Mouse (Mus musculus): ENCODE measurements at regions not wholly inside any gene's neighbourhood (a gene's known extent, or its start where the extent isn't known, plus 50 kb on each side); places are given as distances from the start of the nearest gene placed in this dataset.

- H3K4me2 ChIP-seq (replicated peaks), result no peak overlapping the region
- WGBS, result 78% methylated on average over 2 of the region's 2 CpGs
- no peaks in the 10 kb centered on the region for H3K9me3 ChIP-seq
These were observed 171.2 kb upstream of the Sptlc3 start for GRCm38 (mm10) chr2:139322509-139322908.

GRCm38 (mm10) chr2:139325501-139325900 is 168.2 kb upstream of the Sptlc3 start:
- Histone ChIP-seq H3K9ac (replicated peaks) (no peak overlapping the region), H3K4me1 (no peaks in the 10 kb centered on the region), H3K27me3 (no peaks in the 10 kb centered on the region), H3K36me3 (no peaks in the 10 kb centered on the region), H3K9me3 (no peaks in the 10 kb centered on the region), H3K4me2 (replicated peaks) (no peak overlapping the region), H3K4me3 (no peak overlapping the region), H3K27ac (replicated peaks) (no peak overlapping the region)
- WGBS, result 74% methylated on average over 3 of the region's 3 CpGs
- ATAC-seq (ENCODE audit: low FRiP score, low read depth), result no peak

More at GRCm38 (mm10) chr2:139322509-139322908, 171.2 kb upstream of the Sptlc3 start:
- Histone ChIP-seq H3K36me3 (no peaks in the 10 kb centered on the region), H3K4me3 (no peak overlapping the region), H3K27me3 (no peaks in the 10 kb centered on the region), H3K4me1 (no peaks in the 10 kb centered on the region), H3K27ac (replicated peaks) (no peak overlapping the region), H3K9ac (replicated peaks) (no peak overlapping the region)
- ATAC-seq (ENCODE audit: low FRiP score, low read depth), result no peak

- Histone ChIP-seq H3K4me3 (no peak overlapping the region), H3K36me3 (no peaks in the 10 kb centered on the region), H3K27me3 (no peaks in the 10 kb centered on the region), H3K4me2 (replicated peaks) (no peak overlapping the region), H3K9ac (replicated peaks) (no peak overlapping the region), H3K27ac (replicated peaks) (no peak overlapping the region), H3K4me1 (0 out of 2 replicates have a peak, but pooled peaks cover 4% of the 10 kb centered on the region), H3K9me3 (no peaks in the 10 kb centered on the region)
- 53% methylated on average over 1 of the region's 1 CpGs for WGBS
- ATAC-seq (ENCODE audit: low FRiP score, low read depth), result no peak
These were observed 159.0 kb upstream of the Sptlc3 start for GRCm38 (mm10) chr2:139334681-139335080.

DNA sequence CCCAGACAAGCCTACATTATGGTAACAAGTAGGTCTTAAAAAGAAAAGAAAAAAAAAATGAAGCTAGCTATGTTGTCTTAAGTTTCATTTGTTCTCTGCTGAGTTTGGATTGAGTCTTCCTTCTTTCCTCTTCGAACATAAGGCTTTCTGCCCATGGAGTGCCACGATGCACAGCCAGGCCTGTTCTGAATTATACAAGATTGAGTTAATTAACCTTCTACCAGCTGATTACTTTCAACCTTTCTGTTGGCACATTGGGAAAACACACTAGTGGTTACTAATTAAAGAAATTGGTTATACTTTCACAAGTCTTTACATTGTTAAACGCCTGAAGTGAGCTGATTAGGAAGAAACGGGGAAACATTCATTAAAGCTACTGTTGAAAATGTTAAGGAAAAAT is 155.5 kb upstream of the Sptlc3 start:
- H3K36me3 ChIP-seq, result no peaks in the 10 kb centered on the region
- no peak for ATAC-seq (ENCODE audit: low FRiP score, low read depth)
- WGBS, result 83% methylated on average over 4 of the region's 4 CpGs

DNA sequence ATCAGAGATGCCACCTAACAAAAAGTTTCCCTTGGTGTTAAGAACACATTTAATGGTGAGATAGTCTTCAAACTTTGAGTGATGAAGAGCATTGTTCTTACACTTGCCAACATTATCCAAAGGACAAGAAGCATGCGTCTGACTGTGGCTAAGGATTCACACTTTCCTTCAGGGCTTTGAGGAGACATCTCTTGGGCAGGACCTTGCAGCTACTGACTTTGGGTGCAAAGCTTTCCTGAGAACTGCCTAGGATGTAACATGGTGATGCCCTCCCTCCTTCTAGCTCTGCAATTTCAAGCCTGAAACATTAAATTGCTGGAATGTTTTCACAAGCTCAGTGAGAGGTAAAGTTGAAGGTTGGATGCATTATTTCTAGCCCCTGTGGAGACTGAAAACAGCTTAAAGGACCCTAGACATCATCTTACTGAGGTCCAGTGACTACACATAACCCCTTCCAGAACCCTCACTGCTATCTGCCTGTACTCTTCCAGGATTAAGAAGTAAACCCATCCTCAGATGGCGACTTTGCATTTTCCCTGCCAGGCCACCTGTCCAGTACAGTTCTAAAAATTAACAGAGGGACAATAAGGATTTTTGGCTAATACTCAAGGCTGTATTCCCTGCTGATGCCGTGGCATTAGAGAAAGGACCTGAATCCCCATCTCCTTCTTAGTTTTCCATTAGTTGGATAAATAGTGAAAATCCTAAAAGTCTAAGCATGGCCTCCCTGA is 137.3 kb upstream of the Sptlc3 start:
- no peaks in the 10 kb centered on the region for H3K36me3 ChIP-seq
- no peaks in the 10 kb centered on the region for H3K9me3 ChIP-seq
- no peak overlapping the region for H3K27ac ChIP-seq (replicated peaks)
- no peak overlapping the region for H3K4me3 ChIP-seq
- H3K27me3 ChIP-seq, result no peaks in the 10 kb centered on the region
- H3K9ac ChIP-seq (replicated peaks), result no peak overlapping the region
- ATAC-seq (ENCODE audit: low FRiP score, low read depth), result no peak
- no peak overlapping the region for H3K4me2 ChIP-seq (replicated peaks)
- WGBS, result 89% methylated on average over 3 of the region's 3 CpGs
- no peaks in the 10 kb centered on the region for H3K4me1 ChIP-seq

More for the DNA sequence above, 155.5 kb upstream of the Sptlc3 start:
- H3K4me1 ChIP-seq, result 0 out of 2 replicates have a peak, but pooled peaks cover 4% of the 10 kb centered on the region
- H3K4me3 ChIP-seq, result no peak overlapping the region
- no peak overlapping the region for H3K9ac ChIP-seq (replicated peaks)
- H3K9me3 ChIP-seq, result no peaks in the 10 kb centered on the region
- no peak overlapping the region for H3K27ac ChIP-seq (replicated peaks)
- no peak overlapping the region for H3K4me2 ChIP-seq (replicated peaks)
- H3K27me3 ChIP-seq, result no peaks in the 10 kb centered on the region

DNA sequence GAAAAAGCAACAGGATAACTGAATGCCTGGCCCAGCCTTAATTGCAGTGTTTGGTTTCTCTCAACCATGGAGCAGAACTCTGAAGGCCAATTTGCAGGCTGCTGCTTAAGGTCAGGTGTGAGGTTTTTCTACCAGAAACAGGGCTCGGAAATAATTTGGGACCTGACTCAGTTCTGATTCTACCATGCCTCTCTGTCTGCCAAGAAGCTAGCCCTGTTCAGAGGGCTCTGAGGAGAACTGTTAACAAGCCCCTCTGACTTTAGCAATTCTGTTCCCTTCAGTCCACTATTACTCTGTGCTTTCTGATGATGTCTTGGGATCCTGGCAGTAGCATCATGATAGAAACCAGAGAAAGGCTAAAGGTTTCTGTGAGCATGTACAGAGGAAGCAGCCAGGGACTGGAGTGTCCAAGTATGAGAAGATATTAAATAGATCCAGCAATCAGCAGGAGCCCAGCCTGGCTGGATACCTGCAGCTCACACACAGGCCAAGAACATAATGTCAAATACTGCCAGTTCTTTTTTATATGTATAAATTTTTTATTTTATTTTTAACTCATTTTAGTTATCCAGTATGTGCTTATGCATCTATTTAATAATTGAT is 131.4 kb upstream of the Sptlc3 start:
- Histone ChIP-seq H3K4me3 (no peak overlapping the region), H3K4me1 (no peaks in the 10 kb centered on the region), H3K36me3 (no peaks in the 10 kb centered on the region), H3K9me3 (no peaks in the 10 kb centered on the region), H3K9ac (replicated peaks) (no peak overlapping the region), H3K4me2 (replicated peaks) (no peak overlapping the region), H3K27me3 (no peaks in the 10 kb centered on the region), H3K27ac (replicated peaks) (no peak overlapping the region)
- 95% methylated on average over 1 of the region's 1 CpGs for WGBS
- no peak for ATAC-seq (ENCODE audit: low FRiP score, low read depth)

- Histone ChIP-seq H3K36me3 (no peaks in the 10 kb centered on the region), H3K4me2 (replicated peaks) (no peak overlapping the region), H3K9me3 (no peaks in the 10 kb centered on the region), H3K4me1 (no peaks in the 10 kb centered on the region), H3K4me3 (no peak overlapping the region), H3K27ac (replicated peaks) (no peak overlapping the region), H3K27me3 (no peaks in the 10 kb centered on the region), H3K9ac (replicated peaks) (no peak overlapping the region)
- WGBS, result 53% methylated on average over 1 of the region's 1 CpGs
- no peak for ATAC-seq (ENCODE audit: low FRiP score, low read depth)
These were observed 123.6 kb upstream of the Sptlc3 start for GRCm38 (mm10) chr2:139370070-139370469.

DNA sequence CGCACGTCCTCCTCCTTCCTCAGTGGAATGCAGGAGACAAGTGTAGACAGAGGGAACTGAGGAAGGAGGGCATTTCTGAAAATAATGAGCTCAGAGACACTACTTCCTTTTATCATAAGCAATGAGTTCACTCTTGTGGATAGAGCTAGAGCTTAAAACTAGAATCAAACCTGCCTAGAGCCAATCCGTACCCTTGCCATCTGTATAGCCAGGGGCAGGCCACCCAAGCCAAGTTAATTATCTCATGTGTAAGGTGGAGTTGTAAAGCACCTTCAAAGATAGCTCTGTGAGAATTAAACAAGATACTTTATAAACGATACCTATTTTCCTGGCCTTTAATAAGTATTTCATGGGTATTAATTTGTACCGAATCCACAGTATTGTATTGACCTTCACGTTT is 113.4 kb upstream of the Sptlc3 start:
- no peak for ATAC-seq (ENCODE audit: low FRiP score, low read depth)
- Histone ChIP-seq H3K9ac (replicated peaks) (no peak overlapping the region), H3K9me3 (no peaks in the 10 kb centered on the region), H3K4me1 (no peaks in the 10 kb centered on the region), H3K4me3 (no peak overlapping the region), H3K4me2 (replicated peaks) (no peak overlapping the region), H3K27ac (replicated peaks) (no peak overlapping the region), H3K27me3 (no peaks in the 10 kb centered on the region), H3K36me3 (no peaks in the 10 kb centered on the region)
- 78% methylated on average over 6 of the region's 6 CpGs for WGBS

GRCm38 (mm10) chr2:139381628-139382027 is 112.1 kb upstream of the Sptlc3 start:
- Histone ChIP-seq H3K4me2 (replicated peaks) (no peak overlapping the region), H3K9ac (replicated peaks) (no peak overlapping the region), H3K4me3 (no peak overlapping the region), H3K36me3 (no peaks in the 10 kb centered on the region), H3K27me3 (no peaks in the 10 kb centered on the region), H3K27ac (replicated peaks) (no peak overlapping the region), H3K9me3 (no peaks in the 10 kb centered on the region), H3K4me1 (no peaks in the 10 kb centered on the region)
- peak; percentile 93 for ATAC-seq (ENCODE audit: low FRiP score, low read depth)
- WGBS, result 0% methylated on average over 1 of the region's 1 CpGs

GRCm38 (mm10) chr2:139413559-139413958 is 80.2 kb upstream of the Sptlc3 start:
- Histone ChIP-seq H3K36me3 (no peaks in the 10 kb centered on the region), H3K4me2 (replicated peaks) (no peak overlapping the region), H3K4me1 (no peaks in the 10 kb centered on the region), H3K9ac (replicated peaks) (no peak overlapping the region), H3K4me3 (no peak overlapping the region), H3K9me3 (no peaks in the 10 kb centered on the region), H3K27me3 (no peaks in the 10 kb centered on the region), H3K27ac (replicated peaks) (no peak overlapping the region)
- WGBS, result 77% methylated on average over 3 of the region's 3 CpGs
- ATAC-seq (ENCODE audit: low FRiP score, low read depth), result no peak

GRCm38 (mm10) chr2:139417506-139417905 is 76.2 kb upstream of the Sptlc3 start:
- no peak overlapping the region for H3K27ac ChIP-seq (replicated peaks)
- no peak overlapping the region for H3K4me2 ChIP-seq (replicated peaks)
- WGBS, result 51% methylated on average over 1 of the region's 1 CpGs
- H3K4me3 ChIP-seq, result no peak overlapping the region
- no peak for ATAC-seq (ENCODE audit: low FRiP score, low read depth)
- no peaks in the 10 kb centered on the region for H3K9me3 ChIP-seq
- no peak overlapping the region for H3K9ac ChIP-seq (replicated peaks)
- no peaks in the 10 kb centered on the region for H3K36me3 ChIP-seq
- H3K27me3 ChIP-seq, result no peaks in the 10 kb centered on the region
- H3K4me1 ChIP-seq, result no peaks in the 10 kb centered on the region

DNA sequence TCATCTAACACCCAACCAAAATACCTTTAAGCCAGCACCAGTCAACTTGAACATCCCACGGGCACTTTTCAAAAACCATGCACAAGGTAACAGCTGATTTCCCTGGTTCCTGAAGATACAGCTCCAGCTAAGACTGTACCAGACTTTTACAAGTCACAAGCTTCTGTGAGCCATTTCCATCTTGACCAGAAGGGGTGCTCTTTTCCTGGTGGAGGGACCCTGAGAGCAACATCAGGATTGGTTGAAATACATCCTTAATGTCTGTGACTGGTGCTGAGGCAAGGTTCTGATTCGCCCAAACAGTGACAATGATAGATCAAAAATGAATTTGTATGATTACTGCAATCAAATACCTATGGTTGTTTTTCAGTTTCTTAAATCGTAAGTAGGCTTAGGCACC is 71.0 kb upstream of the Sptlc3 start:
- Histone ChIP-seq H3K4me3 (no peak overlapping the region), H3K27ac (replicated peaks) (no peak overlapping the region), H3K36me3 (no peaks in the 10 kb centered on the region), H3K4me2 (replicated peaks) (no peak overlapping the region), H3K9ac (replicated peaks) (no peak overlapping the region), H3K27me3 (no peaks in the 10 kb centered on the region), H3K4me1 (no peaks in the 10 kb centered on the region), H3K9me3 (no peaks in the 10 kb centered on the region)
- 76% methylated on average over 3 of the region's 3 CpGs for WGBS
- no peak for ATAC-seq (ENCODE audit: low FRiP score, low read depth)
